Mouse (Mus musculus): Measurements from ENCODE around the gene Igfbp6. TPM values are rescaled to one million over a fixed set of nuclear protein-coding genes. Genes with fewer than 3 reads are reported as not detected.

Gene Igfbp6
- polyA plus RNA-seq, 1 experiment from 2014 or later = 8.8 TPM

GRCm38 (mm10) chr15:102156836-102157235 is 12.7 kb downstream of the Igfbp6 start:
- WGBS = 40% methylated on average over 20 of the region's 20 CpGs
- DNase-seq (ENCODE audit: low spot score) (no peak), ATAC-seq (replicated peaks; ENCODE audit: low FRiP score, low TSS enrichment, low read depth) (no peak)
- H3K27me3 ChIP-seq (replicated peaks; ENCODE audit: control insufficient read depth, insufficient read depth, low read length) = no peaks in the 10 kb centered on the region
- H3K9ac ChIP-seq (ENCODE audit: low read length) = no peak overlapping the region
- H3K4me2 ChIP-seq (ENCODE audit: low read length) = no peak overlapping the region
- no peak overlapping the region for H3K4me3 ChIP-seq (ENCODE audit: low read depth, low read length)
- no peaks in the 10 kb centered on the region for H3K9me3 ChIP-seq (ENCODE audit: control insufficient read depth, low read length)
- H3K27ac ChIP-seq (ENCODE audit: low read depth) = no peak overlapping the region
- H3K36me3 ChIP-seq (ENCODE audit: control insufficient read depth, insufficient read depth, low read length) = no peaks in the 10 kb centered on the region
- peaks cover 2% of the 10 kb centered on the region; the same call in 1 of the 2 replicates for H3K4me1 ChIP-seq (replicated peaks; ENCODE audit: control insufficient read depth, insufficient read depth, low read length)

DNA sequence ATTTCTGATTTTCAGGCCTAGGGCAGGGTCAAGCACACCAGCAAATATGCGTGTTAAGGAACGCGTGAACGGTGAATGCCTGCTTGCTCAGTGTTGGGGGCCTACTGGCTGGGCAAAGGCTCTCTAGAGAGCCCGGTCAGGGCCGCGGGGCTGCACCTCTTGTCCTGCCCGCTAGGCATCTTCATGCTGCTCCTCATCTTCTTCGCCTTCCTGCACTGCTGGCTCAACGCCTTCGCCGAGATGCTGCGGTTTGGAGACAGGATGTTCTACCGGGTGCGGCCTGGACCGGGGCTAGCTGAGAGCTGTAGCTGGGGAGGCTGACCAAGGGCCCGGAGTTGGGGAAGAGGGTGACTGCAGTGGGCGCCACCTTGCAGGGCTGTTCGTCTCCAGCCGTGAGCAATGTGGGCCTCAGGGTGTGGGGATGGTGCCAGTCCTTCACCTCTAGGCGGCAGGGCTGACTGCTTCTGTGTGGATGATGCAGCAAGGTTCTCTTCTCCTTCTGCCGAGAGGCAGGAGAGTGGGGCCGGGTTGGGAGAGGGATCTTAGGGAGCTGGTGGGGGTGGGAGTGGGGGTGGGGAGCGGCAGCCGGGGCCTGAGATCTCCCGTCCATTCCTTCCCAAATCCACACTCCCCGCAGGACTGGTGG is 16.4 kb downstream of the Igfbp6 start:
- DNase-seq (ENCODE audit: low spot score) = no peak
- Histone ChIP-seq H3K9ac (ENCODE audit: low read length) (no peak overlapping the region), H3K4me3 (ENCODE audit: low read depth, low read length) (no peak overlapping the region), H3K27me3 (replicated peaks; ENCODE audit: control insufficient read depth, insufficient read depth, low read length) (no peaks in the 10 kb centered on the region), H3K36me3 (ENCODE audit: control insufficient read depth, insufficient read depth, low read length) (no peaks in the 10 kb centered on the region), H3K4me1 (replicated peaks; ENCODE audit: control insufficient read depth, insufficient read depth, low read length) (0 out of 2 replicates have a peak, but pooled peaks cover 2% of the 10 kb centered on the region), H3K27ac (ENCODE audit: low read depth) (no peak overlapping the region), H3K4me2 (ENCODE audit: low read length) (no peak overlapping the region), H3K9me3 (ENCODE audit: control insufficient read depth, low read length) (no peaks in the 10 kb centered on the region)
- ATAC-seq (replicated peaks; ENCODE audit: low FRiP score, low TSS enrichment, low read depth) = no peak
- WGBS = 59% methylated on average over 27 of the region's 27 CpGs

DNA sequence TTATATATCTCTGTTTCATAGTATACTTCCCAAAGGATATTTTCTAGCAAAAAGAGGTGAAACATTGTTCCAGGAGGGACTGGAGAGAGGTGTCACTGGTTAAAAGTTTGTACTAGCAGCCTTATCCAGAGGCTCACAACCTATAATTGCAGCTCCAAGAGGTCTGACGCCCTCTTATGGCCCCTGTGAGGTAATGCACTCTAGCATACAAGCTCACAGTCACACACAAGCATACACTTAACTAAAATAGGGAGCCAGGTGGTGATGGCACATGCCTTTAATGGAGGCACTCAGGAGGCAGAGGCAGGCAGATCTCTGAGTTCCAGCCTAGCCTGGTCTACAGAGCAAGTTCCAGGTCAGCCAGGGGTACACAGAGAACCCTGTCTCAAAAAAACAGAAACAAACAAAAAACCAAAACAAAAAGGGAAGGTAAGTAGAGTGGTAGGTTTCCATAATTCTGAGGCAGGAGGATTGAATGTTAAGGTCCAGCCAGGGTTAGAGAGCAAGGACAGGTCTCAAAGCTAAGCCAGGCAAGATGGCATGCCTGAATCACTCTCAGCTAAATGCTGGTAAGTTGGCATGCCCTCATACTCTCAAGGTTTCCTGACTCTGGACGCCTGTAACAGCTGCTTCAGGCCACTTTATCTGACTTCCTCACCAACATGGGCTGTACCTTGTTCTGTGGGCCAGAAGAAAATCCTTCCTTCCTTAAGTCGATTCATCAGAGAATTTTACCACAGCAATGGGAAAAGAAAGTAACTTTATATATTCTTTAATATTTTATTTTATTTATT is 19.9 kb downstream of the Igfbp6 start:
- Histone ChIP-seq H3K27me3 (replicated peaks; ENCODE audit: control insufficient read depth, insufficient read depth, low read length) (no peaks in the 10 kb centered on the region), H3K27ac (ENCODE audit: low read depth) (no peak overlapping the region), H3K4me2 (ENCODE audit: low read length) (no peak overlapping the region), H3K4me3 (ENCODE audit: low read depth, low read length) (no peak overlapping the region), H3K9ac (ENCODE audit: low read length) (no peak overlapping the region), H3K9me3 (ENCODE audit: control insufficient read depth, low read length) (no peaks in the 10 kb centered on the region), H3K36me3 (ENCODE audit: control insufficient read depth, insufficient read depth, low read length) (no peaks in the 10 kb centered on the region), H3K4me1 (replicated peaks; ENCODE audit: control insufficient read depth, insufficient read depth, low read length) (peaks cover 7% of the 10 kb centered on the region; the same call in 1 of the 2 replicates)
- DNase-seq (ENCODE audit: low spot score) (no peak), ATAC-seq (replicated peaks; ENCODE audit: low FRiP score, low TSS enrichment, low read depth) (no peak)
- 60% methylated on average over 3 of the region's 3 CpGs for WGBS

DNA sequence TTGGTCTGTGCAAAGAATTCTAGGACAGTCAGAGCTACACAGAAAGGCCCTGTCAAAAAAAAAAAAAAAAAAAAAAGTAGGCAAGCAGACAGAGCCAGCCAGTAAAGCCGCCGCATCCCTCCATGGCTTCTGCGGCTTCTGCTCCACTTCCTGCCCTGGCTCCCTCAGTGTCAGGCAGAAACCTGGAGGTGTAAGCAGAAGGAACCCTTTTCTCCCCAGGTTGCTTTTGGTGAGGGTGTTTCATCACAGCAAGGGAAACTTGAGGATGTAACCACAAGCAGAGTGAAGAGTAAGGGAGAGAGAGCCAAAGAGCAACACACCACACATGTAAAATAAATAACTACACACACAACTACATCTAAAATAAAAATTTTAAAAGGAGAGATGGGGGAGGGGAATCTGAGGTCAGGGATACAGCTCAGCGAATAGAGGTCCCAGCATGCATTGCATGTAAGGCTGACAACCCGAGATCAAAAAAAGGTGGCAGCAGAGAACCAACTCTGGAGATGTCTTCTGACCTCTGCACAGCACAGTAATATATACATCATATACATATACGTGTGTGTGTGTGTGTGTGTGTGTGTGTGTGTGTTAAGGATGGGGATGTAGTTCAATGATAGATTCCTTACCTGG is 21.4 kb downstream of the Igfbp6 start:
- H3K4me1 ChIP-seq (replicated peaks; ENCODE audit: control insufficient read depth, insufficient read depth, low read length) = peaks cover 7% of the 10 kb centered on the region; the same call in 1 of the 2 replicates
- no peak for DNase-seq (ENCODE audit: low spot score)
- WGBS = 28% methylated on average over 6 of the region's 6 CpGs
- H3K4me3 ChIP-seq (ENCODE audit: low read depth, low read length) = no peak overlapping the region
- ATAC-seq (replicated peaks; ENCODE audit: low FRiP score, low TSS enrichment, low read depth) = no peak
- H3K27ac ChIP-seq (ENCODE audit: low read depth) = no peak overlapping the region
- H3K36me3 ChIP-seq (ENCODE audit: control insufficient read depth, insufficient read depth, low read length) = no peaks in the 10 kb centered on the region
- no peaks in the 10 kb centered on the region for H3K9me3 ChIP-seq (ENCODE audit: control insufficient read depth, low read length)
- no peak overlapping the region for H3K9ac ChIP-seq (ENCODE audit: low read length)
- H3K27me3 ChIP-seq (replicated peaks; ENCODE audit: control insufficient read depth, insufficient read depth, low read length) = no peaks in the 10 kb centered on the region
- H3K4me2 ChIP-seq (ENCODE audit: low read length) = no peak overlapping the region

- 32% methylated on average over 6 of the region's 6 CpGs for WGBS
- Histone ChIP-seq H3K4me2 (ENCODE audit: low read length) (no peak overlapping the region), H3K27ac (ENCODE audit: low read depth) (peak overlapping the region; percentile 40; the same call in 1 of the 2 replicates), H3K36me3 (ENCODE audit: control insufficient read depth, insufficient read depth, low read length) (no peaks in the 10 kb centered on the region), H3K4me1 (replicated peaks; ENCODE audit: control insufficient read depth, insufficient read depth, low read length) (peaks cover 7% of the 10 kb centered on the region; the same call in 1 of the 2 replicates), H3K27me3 (replicated peaks; ENCODE audit: control insufficient read depth, insufficient read depth, low read length) (no peaks in the 10 kb centered on the region), H3K4me3 (ENCODE audit: low read depth, low read length) (no peak overlapping the region), H3K9ac (ENCODE audit: low read length) (no peak overlapping the region), H3K9me3 (ENCODE audit: control insufficient read depth, low read length) (no peaks in the 10 kb centered on the region)
- DNase-seq (ENCODE audit: low spot score) (no peak), ATAC-seq (replicated peaks; ENCODE audit: low FRiP score, low TSS enrichment, low read depth) (peak; percentile 65; the same call in 1 of the 2 replicates)
These were observed 23.5 kb downstream of the Igfbp6 start for GRCm38 (mm10) chr15:102167620-102168021.

DNA sequence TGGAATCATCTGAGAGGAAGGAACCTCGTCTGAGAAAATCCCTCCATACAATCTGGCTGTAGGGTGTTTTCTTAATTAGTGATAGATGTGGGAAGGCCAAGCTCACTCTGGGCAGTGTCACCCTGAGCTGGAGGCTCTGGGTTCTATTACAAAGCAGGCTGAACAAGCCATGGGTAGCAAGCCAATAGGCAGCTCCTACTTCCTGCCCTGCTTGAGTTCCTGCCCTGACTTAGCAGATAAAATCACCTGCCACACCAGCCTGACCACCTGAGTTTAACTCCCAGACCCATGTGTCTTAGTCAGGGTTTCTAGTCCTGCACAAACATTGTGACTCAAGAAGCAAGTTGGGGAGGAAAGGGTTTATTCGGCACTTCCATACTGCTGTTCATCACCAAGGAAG is 24.9 kb downstream of the Igfbp6 start:
- Histone ChIP-seq H3K4me2 (ENCODE audit: low read length) (no peak overlapping the region), H3K27me3 (replicated peaks; ENCODE audit: control insufficient read depth, insufficient read depth, low read length) (no peaks in the 10 kb centered on the region), H3K4me3 (ENCODE audit: low read depth, low read length) (no peak overlapping the region), H3K4me1 (replicated peaks; ENCODE audit: control insufficient read depth, insufficient read depth, low read length) (peaks cover 7% of the 10 kb centered on the region; the same call in 1 of the 2 replicates), H3K27ac (ENCODE audit: low read depth) (no peak overlapping the region), H3K9ac (ENCODE audit: low read length) (no peak overlapping the region), H3K9me3 (ENCODE audit: control insufficient read depth, low read length) (no peaks in the 10 kb centered on the region), H3K36me3 (ENCODE audit: control insufficient read depth, insufficient read depth, low read length) (no peaks in the 10 kb centered on the region)
- WGBS = 69% methylated on average over 2 of the region's 2 CpGs
- DNase-seq (ENCODE audit: low spot score) (no peak), ATAC-seq (replicated peaks; ENCODE audit: low FRiP score, low TSS enrichment, low read depth) (no peak)

GRCm38 (mm10) chr15:102173581-102173980 is 29.4 kb downstream of the Igfbp6 start:
- H3K4me3 ChIP-seq (ENCODE audit: low read depth, low read length) = no peak overlapping the region
- no peaks in the 10 kb centered on the region for H3K27me3 ChIP-seq (replicated peaks; ENCODE audit: control insufficient read depth, insufficient read depth, low read length)
- H3K9ac ChIP-seq (ENCODE audit: low read length) = no peak overlapping the region
- no peaks in the 10 kb centered on the region for H3K9me3 ChIP-seq (ENCODE audit: control insufficient read depth, low read length)
- H3K4me2 ChIP-seq (ENCODE audit: low read length) = no peak overlapping the region
- H3K36me3 ChIP-seq (ENCODE audit: control insufficient read depth, insufficient read depth, low read length) = 0 out of 2 replicates have a peak, but pooled peaks cover 3% of the 10 kb centered on the region
- no peaks in the 10 kb centered on the region for H3K4me1 ChIP-seq (replicated peaks; ENCODE audit: control insufficient read depth, insufficient read depth, low read length)
- no peak overlapping the region for H3K27ac ChIP-seq (ENCODE audit: low read depth)
- ATAC-seq (replicated peaks; ENCODE audit: low FRiP score, low TSS enrichment, low read depth) (no peak), DNase-seq (ENCODE audit: low spot score) (no peak)
- 89% methylated on average over 3 of the region's 3 CpGs for WGBS

DNA sequence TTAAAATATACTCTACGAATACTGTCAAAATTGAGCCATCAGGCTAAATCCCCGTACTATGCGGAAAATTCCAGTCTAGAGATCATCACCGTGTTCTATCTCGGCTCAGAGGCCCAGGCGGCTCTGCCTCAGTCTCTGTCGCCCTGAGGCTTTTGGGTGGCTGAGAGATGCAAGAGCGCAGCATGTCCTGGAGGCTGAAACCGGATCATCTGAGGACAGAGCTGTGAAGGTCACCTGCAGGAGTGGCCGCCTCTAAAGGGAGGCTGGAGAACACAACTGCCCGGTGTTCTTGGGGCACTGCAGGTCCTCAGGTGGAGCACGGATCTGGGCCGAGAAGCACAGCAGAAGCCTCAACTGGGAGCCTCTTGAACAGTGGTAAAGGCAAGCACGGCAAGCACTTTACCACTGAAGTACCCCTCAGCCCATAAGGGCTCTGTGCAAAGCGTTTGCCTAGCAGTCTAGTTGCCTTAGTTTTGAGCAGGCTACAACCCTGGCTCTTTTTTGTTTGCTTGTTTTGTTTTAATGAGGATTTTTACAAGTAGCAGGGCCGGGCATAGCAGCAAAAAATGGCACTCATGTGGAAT is 31.7 kb downstream of the Igfbp6 start:
- H3K9me3 ChIP-seq (ENCODE audit: control insufficient read depth, low read length) = no peaks in the 10 kb centered on the region
- peaks cover 11% of the 10 kb centered on the region for H3K36me3 ChIP-seq (ENCODE audit: control insufficient read depth, insufficient read depth, low read length)
- H3K27ac ChIP-seq (ENCODE audit: low read depth) = no peak overlapping the region
- WGBS = 89% methylated on average over 16 of the region's 16 CpGs
- no peaks in the 10 kb centered on the region for H3K4me1 ChIP-seq (replicated peaks; ENCODE audit: control insufficient read depth, insufficient read depth, low read length)
- DNase-seq (ENCODE audit: low spot score) (no peak), ATAC-seq (replicated peaks; ENCODE audit: low FRiP score, low TSS enrichment, low read depth) (no peak)
- H3K4me2 ChIP-seq (ENCODE audit: low read length) = no peak overlapping the region
- no peak overlapping the region for H3K9ac ChIP-seq (ENCODE audit: low read length)
- H3K27me3 ChIP-seq (replicated peaks; ENCODE audit: control insufficient read depth, insufficient read depth, low read length) = no peaks in the 10 kb centered on the region
- no peak overlapping the region for H3K4me3 ChIP-seq (ENCODE audit: low read depth, low read length)
